Mouse (Mus musculus) thymus, postnatal 10 days (tissue): ENCODE data around the gene Zfp36l2.
A peak's percentile ranks its signal among the peaks of the same experiment; 100 is the strongest.
"Not testable (repeated sequence)": the region's sequence is repeated elsewhere in the genome, so short reads cannot be mapped to it uniquely, and the experiment has no call there.

ENCODE experiments used
- DNase-seq, 2 experiments: peaks; one replicate each; pipeline ENCODE4 v3.0.0; 2021; ENCODE audit warnings: low spot score in 2 of 2

Zfp36l2 gene

DNA sequence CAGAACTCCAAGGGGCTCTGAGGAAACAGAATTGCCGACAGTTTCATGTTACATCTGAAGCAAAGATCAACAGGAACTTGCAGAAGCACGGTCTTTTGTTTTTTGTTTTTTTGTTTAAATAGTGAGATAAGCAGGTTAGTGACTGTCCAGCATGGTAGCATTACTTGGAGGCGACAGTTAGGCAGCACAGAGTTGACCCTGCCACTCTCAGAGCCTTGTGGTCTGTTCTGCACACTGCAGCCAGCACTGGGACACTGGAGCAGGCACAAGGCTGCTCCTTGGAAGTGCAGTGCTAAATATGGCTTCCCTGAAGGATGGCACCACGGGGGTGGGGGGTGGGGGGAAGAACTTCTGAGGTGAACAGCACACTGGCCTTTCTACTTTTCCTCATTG lies 7.3 kb upstream of the Zfp36l2 start:
- DNase-seq: no peak

DNA sequence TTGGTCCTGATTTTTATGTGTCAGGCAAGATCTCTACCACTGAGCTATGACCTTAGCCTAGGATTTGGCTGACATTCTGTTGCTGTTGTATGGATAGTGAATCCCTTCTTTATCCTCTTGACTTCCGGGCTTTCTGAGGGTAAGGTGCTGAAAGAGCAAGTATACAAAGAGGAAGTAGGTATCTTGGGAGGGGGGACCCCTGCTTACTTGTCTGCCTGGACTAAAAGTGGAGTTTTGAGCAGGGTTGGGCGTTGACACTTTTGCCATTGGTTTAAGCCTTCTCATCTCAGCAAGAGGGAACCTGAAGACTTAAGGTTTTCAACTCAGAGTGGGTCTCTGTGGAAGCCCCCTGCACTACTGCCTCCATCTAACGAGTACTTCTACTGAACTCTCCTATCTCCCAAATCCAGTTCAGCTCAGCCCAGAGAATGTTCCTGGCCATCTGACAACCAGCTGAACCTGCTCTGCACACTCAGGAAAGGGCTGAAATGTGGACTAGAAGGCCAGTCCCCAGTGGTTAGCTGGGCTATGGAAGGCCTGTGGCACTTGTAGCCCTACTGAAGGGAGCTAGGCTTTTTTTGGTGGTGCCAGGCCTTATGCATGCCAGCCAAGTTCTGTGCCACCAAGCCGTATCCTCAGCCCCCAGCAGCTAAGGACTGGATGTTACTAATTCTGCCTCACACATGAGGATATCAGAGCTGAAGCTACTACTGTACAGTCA lies 6.7 kb upstream of the Zfp36l2 start:
- no peak for DNase-seq

GRCm38 (mm10) chr17:84193411-84193810 lies 5.7 kb upstream of the Zfp36l2 start:
- no peak for DNase-seq

GRCm38 (mm10) chr17:84191946-84192345 lies 4.2 kb upstream of the Zfp36l2 start:
- no peak for DNase-seq

- peak; percentile 78 to 95 for DNase-seq
Measured at GRCm38 (mm10) chr17:84190885-84191284, 3.1 kb upstream of the Zfp36l2 start.

DNA sequence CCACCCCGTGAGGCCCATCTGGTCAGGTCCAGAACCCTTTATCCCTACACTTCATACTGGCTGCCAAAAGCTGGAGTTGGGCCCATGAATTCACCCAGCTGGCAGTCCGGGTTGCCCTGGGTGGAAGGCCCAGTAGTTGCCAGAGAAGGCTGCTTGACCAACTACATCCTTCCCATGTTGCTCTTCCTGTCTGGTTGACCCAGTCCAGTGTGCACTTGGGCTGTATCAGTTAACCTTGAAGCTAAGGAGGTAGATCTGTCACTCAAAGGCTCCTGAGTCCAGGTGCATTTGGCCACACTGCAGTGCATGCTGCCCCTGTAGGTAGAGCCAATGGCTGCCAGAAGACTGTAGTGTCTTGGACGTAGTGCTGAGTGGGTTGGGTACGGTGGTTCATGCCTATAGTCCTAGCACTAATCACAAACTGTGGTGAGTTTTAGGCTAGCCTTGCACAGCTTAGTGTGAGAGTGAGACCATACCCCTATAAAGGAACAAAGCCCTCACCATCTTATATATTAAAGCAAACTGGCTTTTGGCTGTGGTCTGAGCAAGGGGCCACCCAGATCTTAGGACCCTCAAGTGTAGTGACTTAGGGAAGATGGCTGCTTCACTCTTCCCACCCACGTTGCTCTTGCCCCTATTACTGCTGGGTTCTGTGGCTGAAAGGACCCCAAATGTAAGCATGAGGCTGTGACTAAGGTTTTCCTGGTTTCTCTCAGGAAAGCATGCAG lies 1.5 kb upstream of the Zfp36l2 start:
- DNase-seq: no peak

DNA sequence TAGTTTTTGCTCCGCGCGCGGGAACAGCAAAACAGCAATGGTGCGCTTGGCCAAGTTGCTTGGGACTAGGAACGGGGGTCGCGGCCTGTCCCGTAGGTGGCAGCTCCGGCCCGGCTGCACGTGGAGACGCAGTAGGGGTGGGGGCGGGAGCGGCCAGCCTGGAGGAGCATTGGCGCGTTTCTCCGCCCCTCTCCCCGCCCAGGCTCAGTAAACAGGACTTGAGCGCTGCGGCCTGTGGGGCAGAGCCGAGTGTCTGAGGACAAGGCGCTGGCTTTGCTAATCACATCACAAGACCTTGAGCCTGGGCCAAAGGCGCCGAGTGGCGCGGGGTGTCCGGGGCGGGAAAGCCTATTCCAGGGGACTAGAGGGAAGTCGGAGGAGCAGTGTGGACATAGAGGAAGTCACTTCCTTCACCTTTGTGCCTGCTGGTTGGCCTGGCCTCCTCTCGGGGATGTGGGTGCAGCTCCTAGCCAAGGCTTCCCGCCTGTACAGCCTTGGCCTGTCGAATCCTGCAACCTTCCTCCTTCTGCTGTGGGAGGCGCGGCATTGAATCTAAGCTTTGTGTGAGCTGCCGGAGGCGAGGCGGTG lies 721 bp upstream of the Zfp36l2 start:
- peak; percentile 56 to 66 for DNase-seq

GRCm38 (mm10) chr17:84187264-84187663 lies 483 bp downstream of the Zfp36l2 start:
- not testable (repeated sequence) for DNase-seq

GRCm38 (mm10) chr17:84186451-84187202 lies 1.1 kb downstream of the Zfp36l2 start:
- DNase-seq: peak; percentile 70 to 71

DNA sequence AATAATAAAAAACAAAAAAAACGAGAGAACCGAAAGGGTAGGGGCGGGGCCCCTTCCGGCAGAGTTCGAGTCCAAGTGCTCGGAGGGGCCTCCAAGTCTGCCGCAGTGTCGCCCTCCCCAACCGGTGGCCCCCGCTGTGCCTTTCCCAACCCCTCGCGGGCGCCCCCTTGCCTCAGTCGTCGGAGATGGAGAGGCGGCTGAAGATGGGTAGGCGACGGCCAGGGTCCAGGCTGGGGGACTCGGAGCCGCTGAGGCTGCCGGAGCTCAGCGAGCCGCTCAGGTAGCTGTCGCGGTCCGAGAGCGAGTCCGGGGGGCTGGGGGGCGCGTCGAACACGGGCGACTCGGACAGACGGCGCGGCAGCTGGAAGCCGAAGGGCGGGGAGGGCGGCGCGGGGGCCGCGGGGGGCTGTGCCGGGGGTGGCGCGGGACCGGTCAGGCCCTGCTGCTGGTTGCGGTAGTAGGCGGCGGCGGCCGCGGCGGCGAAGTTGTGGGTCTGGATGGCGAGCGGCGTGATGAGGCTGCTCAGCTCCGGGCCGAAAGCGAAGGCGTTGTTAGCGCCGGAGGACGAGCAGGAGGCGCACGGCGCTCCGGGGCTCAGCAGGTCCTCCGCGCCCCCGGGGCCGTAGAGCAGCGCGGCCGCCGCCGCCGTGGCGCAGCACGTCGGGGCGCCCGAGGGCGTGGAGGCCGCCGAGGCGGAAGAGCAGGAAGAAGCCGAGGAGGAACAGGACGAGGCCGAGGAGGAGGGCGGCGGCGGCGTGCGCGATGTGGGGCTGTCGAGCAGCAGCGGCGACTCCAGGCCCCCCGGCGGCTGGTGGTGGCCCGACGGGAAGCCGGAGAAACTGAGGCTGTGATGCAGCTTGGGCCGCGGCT lies 1.9 kb downstream of the Zfp36l2 start:
- DNase-seq: peak; percentile 93 to 97

- no peak for DNase-seq
Measured at GRCm38 (mm10) chr17:84185011-84185411, 2.7 kb downstream of the Zfp36l2 start.

GRCm38 (mm10) chr17:84183291-84183781 lies 4.4 kb downstream of the Zfp36l2 start:
- DNase-seq: no peak

- peak in 1 of 2 experiments; percentile 54 for DNase-seq
Measured at GRCm38 (mm10) chr17:84182311-84183271, 5.2 kb downstream of the Zfp36l2 start.

DNA sequence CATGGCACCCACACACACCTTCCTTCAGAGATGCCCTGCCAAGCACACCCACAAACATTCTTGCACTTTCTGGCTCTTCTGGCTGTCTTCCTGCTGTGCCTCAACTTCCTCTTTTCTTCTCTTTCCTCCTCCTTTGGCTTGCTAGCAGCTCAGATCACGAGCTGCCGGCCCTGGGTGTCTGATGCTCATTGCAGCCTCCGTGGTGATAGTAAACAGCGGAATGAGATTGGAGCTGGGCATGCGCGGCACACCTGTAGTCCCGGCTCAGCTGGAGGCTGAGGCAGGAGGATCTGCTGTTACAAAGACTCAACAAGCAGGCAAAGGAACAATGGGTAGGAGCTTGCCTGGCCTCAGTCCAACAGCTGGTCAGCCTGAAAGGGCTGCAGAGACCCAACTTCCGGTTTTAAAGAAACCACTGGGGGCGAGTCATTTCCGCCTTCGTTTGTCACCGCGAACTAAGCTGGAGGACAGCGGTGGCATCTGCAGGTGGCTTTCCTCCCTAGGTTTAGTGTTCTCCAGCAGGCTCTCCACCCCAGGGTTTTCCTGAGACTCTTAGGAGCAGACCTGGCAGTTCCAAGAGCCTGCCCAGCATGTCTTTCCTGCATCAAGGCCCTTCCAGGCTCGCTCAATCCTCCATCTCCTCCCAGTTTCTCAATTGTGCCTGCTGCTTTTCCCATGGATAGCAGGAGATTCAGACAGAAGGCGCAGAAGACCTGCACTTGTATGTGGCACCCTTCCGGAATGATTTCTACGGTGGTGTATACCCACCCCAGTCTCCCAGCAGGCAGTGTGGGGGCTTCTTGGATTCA lies 6.0 kb downstream of the Zfp36l2 start:
- DNase-seq: peak; percentile 65 to 71

DNA sequence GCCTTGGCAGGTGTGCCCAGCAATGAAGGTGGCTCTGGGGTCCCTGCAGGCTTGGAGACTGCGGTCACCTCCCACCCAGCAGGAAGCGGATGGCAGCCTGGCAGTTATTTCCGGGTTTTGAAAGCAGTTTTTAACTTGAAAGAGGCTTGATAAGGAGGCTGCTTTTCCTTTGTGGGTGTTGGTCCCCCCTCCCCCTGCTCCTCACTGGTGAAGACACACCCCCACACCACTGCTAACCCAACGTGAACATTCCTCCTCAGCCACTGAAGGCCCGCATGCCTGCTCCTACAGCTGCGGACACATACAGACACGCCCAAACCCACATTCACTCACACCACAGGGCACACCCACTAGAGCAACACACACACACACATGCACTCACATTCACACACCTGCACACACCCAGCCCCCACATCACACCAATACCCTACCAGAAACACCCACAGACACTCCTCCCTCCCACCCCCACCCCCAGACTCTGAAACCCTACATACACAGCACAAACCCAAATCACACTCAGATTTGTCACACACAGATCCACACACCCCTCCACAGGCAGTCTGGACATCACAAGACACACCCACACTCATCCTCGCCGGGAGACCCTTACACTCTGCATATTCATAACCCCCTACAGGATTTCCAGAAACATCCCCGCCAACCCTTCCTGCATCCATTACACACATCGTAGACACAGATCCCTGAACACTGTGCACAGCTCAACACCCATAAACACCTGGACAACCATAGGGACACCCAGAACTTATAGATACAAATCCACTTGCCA lies 6.8 kb downstream of the Zfp36l2 start:
- peak; percentile 88 to 93 for DNase-seq

GRCm38 (mm10) chr17:84179973-84180365 lies 7.8 kb downstream of the Zfp36l2 start:
- no peak for DNase-seq

- DNase-seq: peak in 1 of 2 experiments; percentile 23
Measured at GRCm38 (mm10) chr17:84179026-84179972, 8.4 kb downstream of the Zfp36l2 start.
